Mouse (Mus musculus): ENCODE results near the gene Car10.
A peak's percentile ranks its signal among the peaks of the same experiment; 100 is the strongest.

Car10 gene

DNA sequence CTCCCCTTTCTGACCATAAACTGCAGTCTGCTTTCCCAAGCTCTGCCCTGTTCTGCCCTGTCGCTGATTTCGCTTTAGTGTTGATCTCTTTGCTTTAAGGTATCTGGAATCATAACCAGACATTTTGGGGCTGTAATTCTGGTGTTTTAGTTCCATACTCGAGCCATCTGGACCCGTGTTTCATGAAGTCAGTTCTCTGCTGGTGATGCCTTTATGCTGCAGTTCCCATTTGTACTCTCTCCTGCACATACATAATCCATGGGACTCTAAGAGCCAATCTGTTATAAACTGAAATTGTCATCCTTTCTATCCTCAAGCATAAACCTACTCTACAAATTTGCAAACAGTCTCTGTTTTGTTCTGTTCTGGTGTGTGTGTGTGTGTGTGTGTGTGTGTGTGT lies 293.3 kb downstream of the Car10 start:
- peak; percentile 57 for DNase-seq (ENCODE audit: low read depth, low spot score)

DNA sequence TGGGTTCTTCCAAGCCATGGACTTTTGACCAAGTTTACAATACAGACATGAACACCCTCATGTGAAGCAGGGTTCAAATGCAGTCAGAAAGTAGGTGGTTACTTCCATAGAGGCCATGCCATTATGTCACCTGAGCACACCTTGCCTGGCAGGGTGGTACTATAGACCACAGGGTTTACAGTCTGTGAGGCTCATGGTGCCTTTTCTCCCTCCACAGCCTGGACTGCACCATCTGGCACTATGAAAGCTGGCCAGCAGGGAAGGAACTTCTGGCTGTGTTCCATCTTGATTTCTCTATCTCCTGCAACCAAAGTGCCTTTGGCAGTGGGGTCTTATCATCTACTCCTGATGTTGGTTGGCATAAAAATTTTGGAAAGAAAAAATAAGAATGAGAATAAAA lies 295.5 kb downstream of the Car10 start:
- DNase-seq (ENCODE audit: low read depth, low spot score) = peak; percentile 89

DNA sequence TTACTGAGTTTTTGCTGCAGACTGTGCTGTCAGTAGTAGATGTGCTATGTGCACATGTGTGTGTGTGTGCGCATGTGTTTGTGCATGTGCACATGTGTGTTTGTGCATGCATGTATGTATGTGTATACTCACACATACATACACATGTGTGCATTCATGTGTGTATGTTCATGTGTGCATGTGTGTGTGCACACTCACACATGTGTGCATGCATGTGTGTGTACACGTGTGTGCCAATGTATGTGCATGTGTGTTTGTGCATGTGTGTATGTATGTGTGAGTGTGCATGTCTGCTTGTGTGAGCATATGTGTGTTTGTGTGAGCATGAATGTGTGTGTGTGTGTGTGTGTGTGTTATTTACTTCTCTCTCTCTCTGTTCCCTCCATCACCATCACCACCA lies 298.5 kb downstream of the Car10 start:
- DNase-seq (ENCODE audit: low read depth, low spot score) = no peak

DNA sequence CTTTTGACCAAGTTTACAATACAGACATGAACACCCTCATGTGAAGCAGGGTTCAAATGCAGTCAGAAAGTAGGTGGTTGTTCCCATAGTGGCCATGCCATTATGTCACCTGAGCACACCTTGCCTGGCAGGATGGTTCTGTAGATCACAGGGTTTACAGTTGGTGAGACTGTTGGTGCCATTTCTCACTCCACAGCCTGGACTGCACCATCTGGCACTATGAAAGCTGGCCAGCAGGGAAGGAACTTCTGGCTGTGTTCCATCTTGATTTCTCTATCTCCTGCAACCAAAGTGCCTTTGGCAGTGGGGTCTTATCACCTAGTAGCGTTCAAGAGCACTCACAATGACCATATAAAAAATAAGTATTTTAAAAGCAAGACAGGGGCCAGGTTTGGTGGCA lies 303.3 kb downstream of the Car10 start:
- DNase-seq (ENCODE audit: low read depth, low spot score) = peak; percentile 85

DNA sequence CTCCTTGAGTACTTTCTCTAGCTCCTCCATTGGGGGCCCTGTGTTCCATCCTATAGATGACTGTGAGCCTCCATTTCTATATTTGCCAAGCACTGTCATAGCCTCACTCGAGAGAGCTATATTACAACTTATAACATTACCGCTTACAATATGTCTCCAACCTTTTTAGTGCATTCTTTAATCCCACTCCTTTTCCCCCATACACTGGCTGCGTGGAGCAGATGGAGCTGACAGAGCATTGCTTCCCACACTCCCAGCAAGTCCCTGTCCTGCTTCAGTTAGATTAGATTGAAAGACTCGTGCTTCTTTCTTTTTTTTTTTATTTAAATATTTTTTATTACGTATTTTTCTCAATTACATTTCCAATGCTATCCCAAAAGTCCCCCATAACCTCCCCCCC lies 310.2 kb downstream of the Car10 start:
- DNase-seq (ENCODE audit: low read depth, low spot score) = peak; percentile 84

DNA sequence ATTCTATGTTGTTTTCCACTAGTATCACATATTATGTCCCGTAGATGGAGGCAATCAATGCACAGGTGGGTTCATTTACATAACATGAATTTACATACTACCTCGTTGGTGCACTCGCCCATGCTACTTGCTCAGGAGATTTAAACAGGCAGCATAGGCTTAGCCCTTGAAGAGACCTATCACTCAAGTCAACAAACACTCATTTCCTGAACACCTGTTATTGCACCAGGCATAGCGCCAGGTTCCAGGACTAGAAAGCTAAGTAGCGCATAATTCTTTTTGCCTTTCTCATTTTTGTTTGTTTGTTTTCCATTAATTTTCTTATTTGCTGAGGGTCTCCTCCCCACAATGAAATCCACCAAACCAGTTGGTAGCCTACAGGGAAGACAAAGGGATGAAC lies 333.7 kb downstream of the Car10 start:
- DNase-seq (ENCODE audit: low read depth, low spot score) = peak; percentile 90

DNA sequence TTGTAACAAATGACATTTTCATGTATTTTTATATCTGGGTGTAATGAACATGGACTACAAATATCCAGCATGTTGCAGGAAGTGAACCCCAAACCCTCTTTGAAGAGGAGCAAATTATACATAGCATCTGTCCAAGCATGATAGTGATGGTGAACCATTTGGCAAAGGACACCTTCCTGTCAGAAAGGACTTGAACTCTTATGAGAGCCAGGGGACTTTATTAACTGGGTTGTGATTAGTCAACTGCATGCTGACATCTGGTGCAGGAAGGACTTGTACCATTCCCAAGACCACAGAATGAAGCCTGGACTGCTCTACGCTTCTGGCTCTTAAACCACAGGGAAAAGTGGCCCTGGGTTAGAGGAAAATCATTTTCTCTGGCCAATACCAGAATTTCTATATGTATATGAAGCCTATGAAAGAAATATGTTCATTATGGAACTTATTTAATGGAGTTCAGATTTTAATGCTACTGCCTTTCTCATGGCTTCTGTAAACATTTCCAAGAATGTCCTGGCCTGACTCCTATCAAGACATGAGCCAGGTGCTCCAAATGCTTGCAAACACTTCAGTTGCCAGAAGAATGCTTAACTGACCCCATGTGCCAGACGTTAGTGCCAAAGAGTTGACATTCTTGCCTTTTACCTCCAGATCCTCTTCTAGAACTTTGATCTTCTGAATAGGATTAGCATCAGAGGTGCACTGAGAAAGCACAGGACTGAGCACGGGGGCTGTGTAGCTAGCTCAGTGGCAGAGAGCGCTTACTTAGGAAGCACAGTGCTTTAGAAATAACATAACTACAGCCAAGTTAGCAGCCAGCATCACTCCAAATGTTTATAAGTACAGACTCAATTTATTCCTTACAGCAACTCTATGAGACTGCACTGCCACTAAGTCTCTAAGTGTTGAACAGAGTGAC lies 337.4 kb downstream of the Car10 start:
- peak; percentile 58 for DNase-seq (ENCODE audit: low read depth, low spot score)

DNA sequence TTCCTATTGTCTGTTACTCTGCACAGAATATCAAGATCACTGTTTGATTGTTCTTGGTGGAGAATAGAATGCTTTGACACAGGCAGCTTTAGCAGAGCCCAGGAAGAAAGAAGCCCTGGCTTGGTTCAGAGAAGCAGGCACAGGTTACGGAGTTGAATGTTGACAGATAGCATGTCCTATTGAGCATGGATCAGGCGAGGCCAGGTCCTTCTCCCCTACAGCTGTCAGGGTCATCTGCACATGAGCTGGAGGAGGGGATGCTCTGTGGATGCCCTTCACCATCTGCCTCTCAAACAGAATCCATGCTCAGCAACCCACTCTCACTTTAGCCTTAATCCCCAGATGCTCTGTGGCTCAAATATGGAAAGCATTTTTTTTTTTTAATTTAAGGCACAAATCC lies 339.1 kb downstream of the Car10 start:
- DNase-seq (ENCODE audit: low read depth, low spot score) = no peak

DNA sequence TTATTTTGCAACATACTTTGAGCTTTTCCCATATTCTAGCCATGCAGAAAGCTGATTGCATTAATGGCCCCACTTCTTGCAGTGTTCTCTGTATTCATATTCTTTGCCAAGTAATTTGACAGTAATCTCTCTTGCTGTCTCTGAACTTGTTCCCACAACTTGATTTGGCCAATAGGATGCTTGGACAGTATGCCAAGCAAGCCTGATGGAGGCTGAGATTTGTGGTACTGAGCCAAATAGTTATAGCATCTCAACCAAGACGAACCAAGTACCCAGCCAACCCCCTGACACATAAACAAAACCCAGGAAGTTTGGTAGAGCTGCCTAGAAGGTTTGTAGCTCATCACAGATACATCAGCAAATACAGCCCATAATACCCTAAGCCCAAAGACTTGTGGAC lies 342.6 kb downstream of the Car10 start:
- no peak for DNase-seq (ENCODE audit: low read depth, low spot score)

DNA sequence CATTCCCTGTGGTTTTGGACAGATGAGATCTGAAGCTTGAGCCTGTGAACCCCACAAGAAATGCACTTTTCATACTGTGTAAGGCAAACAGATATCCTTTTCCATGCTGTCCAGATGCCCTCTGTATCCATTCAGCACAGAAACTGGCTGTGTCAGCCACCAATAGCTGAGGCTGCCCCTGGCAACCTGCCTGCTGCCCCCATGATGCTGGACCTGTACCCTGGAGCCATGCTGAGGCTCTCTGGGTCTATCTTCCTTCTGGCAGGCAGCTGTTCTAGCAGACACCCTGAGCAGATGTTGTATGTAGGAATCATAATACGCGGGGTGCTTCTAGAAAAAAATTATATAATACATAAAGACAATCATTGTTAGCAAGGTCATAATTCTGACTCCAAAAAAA lies 345.9 kb downstream of the Car10 start:
- no peak for DNase-seq (ENCODE audit: low read depth, low spot score)

DNA sequence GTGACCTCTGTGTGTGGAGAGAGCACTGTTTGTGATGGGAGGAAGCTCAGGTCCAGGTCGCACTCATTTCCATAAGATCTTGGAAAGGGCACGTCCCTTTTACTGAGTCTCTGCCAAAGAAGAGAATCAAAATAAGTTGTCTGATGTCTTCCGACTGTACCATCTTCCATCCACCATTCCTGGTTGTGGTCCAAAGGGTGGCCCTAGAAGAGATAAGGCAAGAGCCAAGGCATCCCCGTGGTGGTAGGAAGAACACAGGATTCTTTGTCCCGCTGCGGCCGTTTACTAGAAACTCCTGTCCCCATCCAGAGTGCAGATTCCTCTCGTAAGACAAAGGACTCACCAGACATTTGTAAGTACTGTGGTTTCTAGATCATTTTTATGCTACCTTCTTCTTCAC lies 346.9 kb downstream of the Car10 start:
- no peak for DNase-seq (ENCODE audit: low read depth, low spot score)

DNA sequence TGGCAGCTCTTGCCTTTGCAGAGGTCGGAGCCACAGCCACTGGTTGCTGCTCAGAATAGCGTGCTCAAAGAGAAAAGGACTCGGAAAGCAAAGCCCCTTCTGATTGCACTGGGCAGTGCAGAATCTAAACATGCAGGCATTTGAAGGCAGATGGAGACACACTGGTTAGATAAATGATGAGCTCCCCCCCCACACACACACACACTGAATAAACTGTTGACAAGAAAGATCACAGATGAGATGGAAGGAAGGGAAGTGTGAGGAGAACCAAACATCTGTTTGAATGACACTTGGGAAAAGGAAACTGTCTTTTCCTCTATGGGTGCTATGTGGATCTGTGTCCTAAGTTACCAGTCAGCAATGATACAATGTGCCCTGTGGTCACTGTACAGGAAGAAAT lies 349.7 kb downstream of the Car10 start:
- DNase-seq (ENCODE audit: low read depth, low spot score) = no peak

DNA sequence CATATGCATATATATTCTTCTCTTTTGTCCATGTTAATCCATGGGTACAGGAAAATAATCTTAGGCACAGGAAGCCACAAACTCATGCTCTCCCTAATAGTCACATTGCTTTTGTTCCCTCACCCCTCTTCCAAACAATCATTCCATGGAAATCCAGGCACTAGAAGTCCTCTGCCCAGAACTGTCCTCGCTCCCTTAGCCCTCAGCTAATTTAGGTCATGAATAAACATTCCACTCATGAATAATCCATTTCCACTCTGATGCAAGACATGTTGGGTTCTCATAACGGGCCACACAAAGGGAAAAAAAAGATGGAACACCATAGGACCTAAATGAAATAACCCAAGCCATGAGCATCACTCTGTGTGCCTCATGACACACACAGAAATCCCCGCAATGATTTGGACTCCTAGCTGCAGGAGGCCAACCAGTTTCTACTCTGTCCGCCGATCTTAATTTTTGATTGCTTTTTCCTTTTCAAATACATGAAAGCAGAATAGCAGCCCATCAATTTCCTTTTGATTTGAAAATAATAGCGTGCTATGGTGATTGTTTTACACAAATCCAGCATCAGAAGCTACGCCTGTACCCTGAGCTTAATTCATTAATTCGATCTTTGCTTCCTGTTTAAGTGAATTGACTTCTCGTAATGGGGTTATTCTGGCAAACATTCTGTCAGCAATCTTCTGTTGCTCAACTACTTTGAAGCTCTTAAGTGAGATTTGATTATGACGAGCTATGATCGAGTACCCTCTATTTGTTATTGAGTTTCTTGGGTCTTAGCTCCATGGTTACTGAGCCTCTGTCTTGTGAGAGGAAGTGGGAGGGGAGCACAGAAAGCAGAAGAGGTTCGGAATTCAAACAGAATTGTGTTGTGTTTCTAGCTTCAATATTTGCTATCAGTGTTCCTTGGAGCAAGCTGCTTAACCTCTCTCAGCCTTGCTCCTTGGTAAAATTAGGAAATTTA lies 350.7 kb downstream of the Car10 start:
- DNase-seq (ENCODE audit: low read depth, low spot score) = no peak

DNA sequence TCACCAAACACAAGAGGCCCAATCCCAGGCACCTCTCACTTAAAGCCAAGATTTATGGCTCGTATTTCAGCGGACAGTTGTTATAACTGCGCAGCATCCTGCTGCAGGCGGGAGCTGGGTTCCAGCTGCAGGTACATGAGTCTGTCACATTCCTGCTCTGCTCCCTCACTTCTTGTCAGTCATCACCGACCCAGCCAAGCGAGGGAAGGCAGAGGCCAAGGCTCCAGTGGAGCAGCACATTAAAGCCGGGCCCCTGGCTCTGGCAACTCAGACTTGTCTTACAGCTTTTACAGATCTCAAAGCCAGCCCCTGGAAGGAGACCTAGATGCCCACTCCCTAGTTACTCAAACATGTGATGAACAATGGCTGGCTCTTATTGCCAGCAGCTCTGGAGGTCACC lies 352.7 kb downstream of the Car10 start:
- no peak for DNase-seq (ENCODE audit: low read depth, low spot score)

DNA sequence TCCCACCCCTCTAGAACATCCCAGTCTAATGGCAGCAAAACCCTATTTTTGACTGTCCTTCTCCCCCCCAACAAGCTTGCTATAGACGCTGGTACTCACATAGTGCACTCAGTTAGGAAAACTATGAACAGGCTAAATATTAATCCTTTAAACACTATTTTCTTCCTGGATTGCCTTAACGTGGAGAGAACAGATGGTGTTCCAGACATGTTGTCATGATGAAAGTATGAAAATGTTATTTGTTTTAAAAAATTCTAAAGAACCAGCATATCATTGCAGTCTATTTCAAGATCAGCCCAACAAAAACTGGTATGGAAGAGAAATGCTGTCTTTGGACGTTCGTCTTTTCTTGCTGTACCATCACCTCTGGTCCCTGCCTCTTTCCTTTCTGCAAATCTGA lies 368.4 kb downstream of the Car10 start:
- peak; percentile 43 for DNase-seq (ENCODE audit: low read depth, low spot score)

DNA sequence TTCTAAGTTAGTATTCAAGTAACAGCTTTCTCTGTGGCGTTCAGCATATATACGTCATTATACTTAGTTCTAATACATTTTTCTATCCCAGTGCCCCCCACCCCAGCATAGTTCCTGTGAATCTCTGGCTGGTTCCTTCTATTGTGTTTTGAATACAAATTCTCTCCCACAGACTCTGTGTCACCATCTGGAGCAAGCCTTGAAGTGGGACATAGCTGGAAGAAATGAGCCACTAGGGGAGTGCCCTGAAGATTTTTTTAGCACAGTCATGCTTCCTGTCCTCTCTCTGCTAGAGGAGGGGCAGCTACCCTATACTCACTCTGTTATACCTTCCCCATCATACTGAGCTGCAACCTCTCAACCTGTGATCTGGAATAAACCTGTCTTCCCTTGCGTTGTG lies 369.9 kb downstream of the Car10 start:
- DNase-seq (ENCODE audit: low read depth, low spot score) = peak; percentile 64

DNA sequence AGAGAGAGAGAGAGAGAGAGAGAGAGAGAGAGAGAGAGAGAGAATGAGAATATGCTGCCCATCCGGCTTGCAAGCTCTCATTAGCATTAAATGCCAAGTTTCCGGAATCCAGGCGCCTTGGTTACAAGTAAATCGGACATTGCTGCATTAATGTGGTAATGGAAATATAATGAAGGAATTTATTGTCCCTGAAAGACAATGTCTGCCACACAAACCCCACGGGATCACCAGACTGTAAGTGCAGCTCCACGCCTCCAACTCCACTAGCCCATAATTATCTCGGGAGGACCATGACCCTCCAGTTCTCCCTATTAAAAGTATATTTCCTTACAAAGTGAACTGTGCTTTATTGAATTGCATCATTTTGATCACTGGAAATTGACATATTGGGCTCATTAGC lies 372.9 kb downstream of the Car10 start:
- no peak for DNase-seq (ENCODE audit: low read depth, low spot score)

DNA sequence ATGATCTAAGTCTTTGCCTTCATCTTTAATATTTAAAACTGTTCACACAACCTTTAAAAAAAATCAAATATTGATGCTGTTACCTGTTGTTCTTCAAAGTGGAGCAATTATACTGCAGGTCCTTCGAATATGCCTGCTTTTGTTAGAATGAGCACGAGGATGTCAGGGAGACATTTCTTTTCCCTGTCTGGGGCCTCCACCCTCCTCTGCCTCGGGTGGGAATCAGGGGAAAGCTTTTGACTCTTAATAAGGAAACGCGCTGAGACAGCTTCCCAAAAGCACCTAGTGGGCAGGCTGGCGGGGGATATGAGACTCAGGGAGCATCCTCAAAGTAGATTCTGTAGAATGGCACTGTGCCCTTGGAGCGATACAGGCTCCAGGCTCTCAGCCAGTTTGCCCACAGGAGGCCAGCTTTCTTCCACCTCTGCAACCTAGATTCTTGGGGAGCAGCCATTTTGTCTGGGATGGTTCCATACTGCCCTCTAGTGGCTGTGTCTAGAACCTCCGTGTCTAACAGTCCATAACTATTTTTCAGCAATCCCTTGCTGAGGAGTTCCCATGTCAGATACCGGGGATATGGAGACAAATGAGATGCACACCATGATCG lies 373.8 kb downstream of the Car10 start:
- DNase-seq (ENCODE audit: low read depth, low spot score) = peak; percentile 98

DNA sequence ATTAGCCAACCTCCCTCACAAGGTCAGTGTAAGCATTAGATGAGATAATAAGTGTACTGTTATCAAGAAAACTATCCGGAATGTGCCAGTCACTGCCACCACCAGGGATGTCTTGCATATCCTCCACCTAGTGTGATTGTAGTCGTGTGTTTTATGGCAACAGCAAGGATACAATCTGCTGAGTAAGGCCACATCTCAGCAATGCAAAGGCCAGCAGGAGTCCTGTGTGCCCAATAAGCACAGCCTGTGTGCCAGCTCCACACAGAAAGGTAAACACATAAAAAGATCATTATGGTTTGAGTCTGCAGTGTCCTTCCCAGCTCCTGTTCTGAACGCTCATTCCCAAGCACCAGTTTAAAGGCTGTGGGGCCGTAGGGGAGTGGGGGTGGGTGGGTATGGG lies 386.8 kb downstream of the Car10 start:
- peak; percentile 50 for DNase-seq (ENCODE audit: low read depth, low spot score)

DNA sequence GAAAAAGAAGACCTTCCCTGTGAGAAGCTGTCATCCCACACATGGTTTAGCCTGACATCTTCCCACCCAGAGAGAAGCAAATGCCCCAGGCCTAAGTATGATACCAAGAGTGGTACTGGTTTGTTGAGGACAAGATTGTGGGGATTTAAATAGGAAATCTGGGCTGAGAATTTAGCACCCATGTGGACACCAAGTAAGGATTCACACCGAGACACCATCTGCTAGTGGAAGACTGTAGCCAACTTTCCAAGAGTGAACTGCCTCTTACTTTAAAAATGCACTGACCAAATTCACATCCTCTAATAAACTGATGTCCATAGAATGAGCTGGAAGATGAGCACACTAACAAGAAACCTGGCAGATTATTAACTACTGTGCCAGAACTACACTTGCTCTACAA lies 389.2 kb downstream of the Car10 start:
- DNase-seq (ENCODE audit: low read depth, low spot score) = peak; percentile 93

DNA sequence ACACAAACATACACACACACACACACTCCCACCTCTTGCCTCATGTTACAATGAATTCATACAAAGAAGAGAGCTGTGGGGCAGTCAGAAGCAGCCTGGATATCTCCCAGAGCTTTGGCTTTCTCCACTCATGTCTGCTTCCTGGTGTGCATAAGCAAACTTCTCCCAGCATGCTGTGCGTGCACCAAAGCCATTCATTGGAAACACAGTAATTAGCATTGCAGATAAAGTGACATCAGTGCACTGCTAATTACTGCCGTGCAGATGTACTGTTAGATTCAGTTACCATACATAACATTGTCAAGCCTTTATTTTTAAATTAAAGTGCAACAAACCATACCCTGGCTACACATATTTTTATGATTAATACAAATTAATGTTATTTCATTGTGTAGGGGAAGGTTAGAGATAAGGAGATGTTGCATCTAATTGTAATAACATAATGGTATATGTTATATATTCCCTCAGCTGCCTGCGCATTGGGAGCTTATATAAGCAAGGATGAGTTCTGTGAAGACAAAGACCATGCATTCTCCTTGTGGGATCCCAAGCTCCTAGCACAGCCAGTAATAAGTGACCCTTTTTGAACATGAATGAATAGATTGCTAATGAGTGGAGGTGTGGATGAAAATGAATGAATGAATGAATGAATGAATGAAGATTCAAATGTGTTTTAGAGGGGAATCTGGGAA lies 390.2 kb downstream of the Car10 start:
- DNase-seq (ENCODE audit: low read depth, low spot score) = peak; percentile 82
